Comparison of ENCODE assay signal across 8 mouse cellular contexts in the genomic region with DNA sequence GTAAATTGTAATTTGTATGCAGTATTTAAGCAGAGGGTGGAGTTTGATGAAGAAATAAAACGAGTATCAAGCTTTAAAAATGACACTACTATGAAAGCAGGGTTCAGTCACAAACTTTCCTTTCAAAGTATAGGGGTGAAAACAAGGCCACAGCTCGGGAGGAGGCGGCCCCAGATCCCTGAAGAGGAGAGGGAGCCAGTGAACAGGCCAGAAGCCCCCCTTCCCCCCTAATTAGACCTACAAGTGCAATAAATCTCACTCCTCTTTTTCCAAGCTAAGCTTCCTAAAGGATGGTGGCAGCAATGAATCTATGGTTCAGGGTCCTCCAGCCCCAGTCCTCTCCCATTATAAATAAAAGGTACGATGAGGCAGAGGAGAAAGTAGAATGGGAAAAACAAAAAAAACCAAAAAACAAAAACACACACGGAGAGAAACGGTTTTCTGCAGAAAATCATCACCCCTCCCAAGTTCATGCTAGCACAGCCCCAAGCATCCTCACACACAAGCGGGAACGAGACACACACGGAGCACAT. TPM values are rescaled to one million over a fixed set of nuclear protein-coding genes. Genes with fewer than 3 reads are reported as not detected.
A peak's percentile ranks its signal among the peaks of the same experiment; 100 is the strongest.
DNase-seq lines count a peak whose midpoint lies in the region; ATAC-seq and TF ChIP-seq lines count a peak whose summit lies in the region.

No protein-coding gene starts in this region.

- peaks cover 3% of the 10 kb centered on the region; the same call in 1 of the 2 replicates for H3K27me3 ChIP-seq in kidney, adult 2 months (replicated peaks; ENCODE audit: control insufficient read depth, insufficient read depth, low read length)
- H3K27me3 ChIP-seq in forebrain, embryonic 16.5 days (replicated peaks; ENCODE audit: control insufficient read depth, insufficient read depth, low read length) = 0 out of 2 replicates have a peak, but pooled peaks cover 2% of the 10 kb centered on the region
- H3K27me3 ChIP-seq in midbrain, embryonic 10.5 days (ENCODE audit: low read depth, poor library complexity, severe bottlenecking) = peaks cover 39% of the 10 kb centered on the region

- no peak for DNase-seq in kidney, adult 2 months
- no peak for DNase-seq in kidney, postnatal 4 days
- peak; percentile 78 for DNase-seq in brain, embryonic 14.5 days (ENCODE audit: low read depth)
- DNase-seq in midbrain, embryonic 10.5 days (ENCODE audit: low spot score) = no peak
- DNase-seq in urinary bladder, postnatal 4 days (ENCODE audit: low spot score in 2 of 2) = no peak
- no peak for DNase-seq in kidney, postnatal 36 days
- no peak for DNase-seq in ovary, postnatal 14 days (ENCODE audit: low spot score)

- H3K9ac ChIP-seq in forebrain, embryonic 16.5 days (replicated peaks; ENCODE audit: low read depth, low read length) = peak overlapping the region; percentile 99

- TF ChIP-seq CTCF in kidney, adult 2 months (conservative IDR thresholded peaks at IDR 0.05; ENCODE audit: insufficient read depth, insufficient read length, low read depth, low read length) = no peak
- TF ChIP-seq CTCF in brain, embryonic 14.5 days (IDR thresholded peaks at IDR 0.05; ENCODE audit: borderline replicate concordance, extremely low read depth, insufficient read depth, insufficient read length) = no peak

- H3K4me3 ChIP-seq in kidney, adult 2 months (ENCODE audit: insufficient read depth, low read depth, low read length) = peak overlapping the region; percentile 58; the same call in 1 of the 2 replicates
- peak overlapping the region; percentile 90 for H3K4me3 ChIP-seq in forebrain, embryonic 16.5 days (replicated peaks; ENCODE audit: low read length)
- H3K4me3 ChIP-seq in midbrain, embryonic 10.5 days = peak overlapping the region; percentile 96

- WGBS in kidney, adult 2 months = 26% methylated on average over 9 of the region's 9 CpGs
- WGBS in forebrain, embryonic 16.5 days = 2% methylated on average over 9 of the region's 9 CpGs
- WGBS in midbrain, embryonic 10.5 days = 0% methylated on average over 9 of the region's 9 CpGs

- H3K4me2 ChIP-seq in forebrain, embryonic 16.5 days (ENCODE audit: low read length) = peak overlapping the region; percentile 59

- no peaks in the 10 kb centered on the region for H3K36me3 ChIP-seq in kidney, adult 2 months (ENCODE audit: control insufficient read depth, insufficient read depth, low read length)
- no peaks in the 10 kb centered on the region for H3K36me3 ChIP-seq in forebrain, embryonic 16.5 days (ENCODE audit: control insufficient read depth, insufficient read depth)
- H3K36me3 ChIP-seq in midbrain, embryonic 10.5 days = peaks cover 42% of the 10 kb centered on the region

- H3K9me3 ChIP-seq in forebrain, embryonic 16.5 days (ENCODE audit: control insufficient read depth, low read length) = no peaks in the 10 kb centered on the region
- no peaks in the 10 kb centered on the region for H3K9me3 ChIP-seq in midbrain, embryonic 10.5 days (replicated peaks)

- no peak for TF ChIP-seq POLR2A in kidney, adult 2 months (IDR thresholded peaks at IDR 0.05; ENCODE audit: low read depth, low read length)
- no peak for TF ChIP-seq POLR2A in brain, embryonic 14.5 days (IDR thresholded peaks at IDR 0.05; ENCODE audit: borderline replicate concordance, extremely low read depth, insufficient read depth, insufficient read length, poor library complexity, severe bottlenecking)

- no peak overlapping the region for H3K27ac ChIP-seq in kidney, adult 2 months (ENCODE audit: insufficient read depth, low read depth, low read length)
- peak overlapping the region; percentile 100 for H3K27ac ChIP-seq in forebrain, embryonic 16.5 days (ENCODE audit: low read length)
- H3K27ac ChIP-seq in midbrain, embryonic 10.5 days (replicated peaks) = peak overlapping the region; percentile 99

- no peaks in the 10 kb centered on the region for H3K4me1 ChIP-seq in kidney, adult 2 months (ENCODE audit: control insufficient read depth, insufficient read depth, low read length)
- peaks cover 7% of the 10 kb centered on the region; the same call in 1 of the 2 replicates for H3K4me1 ChIP-seq in forebrain, embryonic 16.5 days (replicated peaks; ENCODE audit: control insufficient read depth, insufficient read depth, low read length)
- H3K4me1 ChIP-seq in midbrain, embryonic 10.5 days = peaks cover 31% of the 10 kb centered on the region

- ATAC-seq in forebrain, embryonic 16.5 days = no peak

RNA-seq across cellular contexts. Expression of a gene that starts 2.2 kb away (rescaled TPM):
- polyA plus RNA-seq in kidney, adult 2 months (2012; rRNA removed) = 5.6 and 7.5 TPM in 2 replicates
- 465 and 624 TPM in 2 replicates for polyA plus RNA-seq in brain, embryonic 14.5 days (2012; rRNA removed)
- polyA plus RNA-seq in forebrain, embryonic 16.5 days (2015; fragmentation: Nextera tagmentation; extraction: Ambion mirVana) = 70.2 and 71.1 TPM in 2 replicates
- polyA plus RNA-seq in midbrain, embryonic 10.5 days (2016; fragmentation: Nextera tagmentation; extraction: Ambion mirVana) = 53.1 and 57.4 TPM in 2 replicates
